Mouse (Mus musculus) MEL (cell line): Measurements from ENCODE around the gene Fam228b. TPM values are rescaled to one million over a fixed set of nuclear protein-coding genes. Genes with fewer than 3 reads are reported as not detected.

Source experiments
- DNase-seq: peaks from one replicate; pipeline ENCODE4 v3.0.0; 2011; ENCODE audit warnings: low read depth, low spot score
- H3K27ac ChIP-seq: 2 replicates; pipeline ENCODE4 v1.5.1; 2012; ENCODE audit warnings: low read depth, mild to moderate bottlenecking, control low read depth, low read length, moderate library complexity; ENCODE audit not compliant: control insufficient read depth
- H3K27me3 ChIP-seq, 2 experiments: fragments of 150-350 bp in 1 of 2; sonication (generic) in 1 of 2; 2 replicates each; pipeline ENCODE4 v1.6.1; 2012; ENCODE audit warnings: low read length in 2 of 2, mild to moderate bottlenecking in 2 of 2, improper control_type of control experiment in 1 of 2, moderate library complexity in 1 of 2; ENCODE audit not compliant: insufficient read depth in 2 of 2, control insufficient read depth in 1 of 2
- H3K36me3 ChIP-seq, 2 experiments: 2 replicates each; pipeline ENCODE4 v1.6.1; 2012 to 2014; ENCODE audit warnings: low read length in 2 of 2, improper control_type of control experiment in 1 of 2, inconsistent platforms in 1 of 2, mild to moderate bottlenecking in 1 of 2; ENCODE audit not compliant: insufficient read depth in 2 of 2, control insufficient read depth in 1 of 2
- H3K4me1 ChIP-seq, 2 experiments: fragments of 150-350 bp in 1 of 2; sonication (generic) in 1 of 2; 2 replicates each; pipeline ENCODE4 v1.6.1; 2012; ENCODE audit warnings: low read length in 2 of 2, improper control_type of control experiment in 1 of 2, mild to moderate bottlenecking in 1 of 2; ENCODE audit not compliant: insufficient read depth in 2 of 2, control insufficient read depth in 1 of 2
- H3K4me3 ChIP-seq, 2 experiments: fragments of 150-350 bp in 1 of 2; sonication (generic) in 1 of 2; 2 replicates each; pipeline ENCODE4 v1.5.1; 2012; ENCODE audit warnings: low read depth in 2 of 2, low read length in 2 of 2, mild to moderate bottlenecking in 2 of 2, moderate library complexity in 2 of 2, control low read depth in 1 of 2, improper control_type of control experiment in 1 of 2; ENCODE audit not compliant: control insufficient read depth in 1 of 2, insufficient read depth in 1 of 2
- H3K79me2 ChIP-seq: 2 replicates; pipeline ENCODE4 v1.6.1; 2012; ENCODE audit warnings: mild to moderate bottlenecking, low read length, moderate library complexity; ENCODE audit not compliant: control insufficient read depth, poor library complexity, insufficient read depth
- H3K9ac ChIP-seq: 2 replicates; pipeline ENCODE4 v1.6.1; 2012; ENCODE audit warnings: low read depth, mild to moderate bottlenecking, control low read depth, low read length, moderate library complexity; ENCODE audit not compliant: control insufficient read depth, poor library complexity, severe bottlenecking
- H3K9me3 ChIP-seq: fragments of 150-350 bp; sonication (generic); replicated peaks from 2 replicates; pipeline ENCODE4 v1.6.1; 2012; ENCODE audit warnings: mild to moderate bottlenecking, low read length, improper control_type of control experiment, moderate library complexity; ENCODE audit not compliant: insufficient read depth
- BHLHE40 ChIP-seq: IDR thresholded peaks from 2 replicates; pipeline ENCODE4 v1.6.1; 2012; ENCODE audit warnings: low read depth, mild to moderate bottlenecking, inconsistent platforms, low read length, improper control_type of control experiment, borderline replicate concordance
- CHD2 ChIP-seq: IDR thresholded peaks from 2 replicates; pipeline ENCODE4 v1.6.1; 2011; ENCODE audit warnings: low read length, improper control_type of control experiment
- E2F4 ChIP-seq: IDR thresholded peaks from 2 replicates; pipeline ENCODE4 v1.6.1; 2011; ENCODE audit warnings: low read depth, low read length, improper control_type of control experiment, borderline replicate concordance
- ELF1 ChIP-seq: IDR thresholded peaks from 2 replicates; pipeline ENCODE4 v1.6.1; 2014; ENCODE audit warnings: low read depth, mild to moderate bottlenecking, inconsistent platforms, low read length, improper control_type of control experiment, moderate library complexity
- EP300 ChIP-seq, 2 experiments: IDR thresholded peaks; 2 replicates each; pipeline ENCODE4 v1.6.1; 2011; ENCODE audit warnings: improper control_type of control experiment in 2 of 2, low read length in 2 of 2, low read depth in 1 of 2, mild to moderate bottlenecking in 1 of 2
- GATA1 ChIP-seq: IDR thresholded peaks from 2 replicates; pipeline ENCODE4 v1.6.1; 2011; ENCODE audit warnings: low read depth, low read length, improper control_type of control experiment
- HCFC1 ChIP-seq: IDR thresholded peaks from 2 replicates; pipeline ENCODE4 v1.6.1; 2012; ENCODE audit warnings: low read depth, mild to moderate bottlenecking, inconsistent platforms, low read length, improper control_type of control experiment, moderate library complexity
- JUND ChIP-seq: IDR thresholded peaks from 2 replicates; pipeline ENCODE4 v1.6.1; 2011; ENCODE audit warnings: low read depth, mild to moderate bottlenecking, improper control_type of control experiment, low read length
- MAFK ChIP-seq: IDR thresholded peaks from 2 replicates; pipeline ENCODE4 v1.6.1; 2011; ENCODE audit warnings: low read depth, mild to moderate bottlenecking, low read length, improper control_type of control experiment, borderline replicate concordance
- MAZ ChIP-seq: IDR thresholded peaks from 2 replicates; pipeline ENCODE4 v1.6.1; 2012; ENCODE audit warnings: low read depth, mild to moderate bottlenecking, inconsistent platforms, low read length, improper control_type of control experiment
- MEF2A ChIP-seq: IDR thresholded peaks from 2 replicates; pipeline ENCODE4 v1.6.1; 2014; ENCODE audit warnings: low read depth, mild to moderate bottlenecking, inconsistent platforms, low read length, improper control_type of control experiment; ENCODE audit not compliant: poor library complexity, insufficient replicate concordance, severe bottlenecking; ENCODE audit errors: extremely low read depth
- MXI1 ChIP-seq: IDR thresholded peaks from 2 replicates; pipeline ENCODE4 v1.6.1; 2011; ENCODE audit warnings: mild to moderate bottlenecking, low read depth, low read length, improper control_type of control experiment
- MYB ChIP-seq: IDR thresholded peaks from 2 replicates; pipeline ENCODE4 v1.6.1; 2011; ENCODE audit warnings: mild to moderate bottlenecking, low read depth, low read length, improper control_type of control experiment
- MYC ChIP-seq: IDR thresholded peaks from 2 replicates; pipeline ENCODE4 v1.6.1; 2011; ENCODE audit warnings: low read depth, mild to moderate bottlenecking, low read length, improper control_type of control experiment, moderate library complexity
- NELFE ChIP-seq: IDR thresholded peaks from 2 replicates; pipeline ENCODE4 v1.6.1; 2011; ENCODE audit warnings: low read depth, low read length, improper control_type of control experiment
- POLR2AphosphoS2 ChIP-seq: IDR thresholded peaks from 2 replicates; pipeline ENCODE4 v1.6.1; 2011; ENCODE audit warnings: low read length, improper control_type of control experiment
- POLR2AphosphoS5 ChIP-seq: IDR thresholded peaks from 2 replicates; pipeline ENCODE4 v1.6.1; 2012; ENCODE audit warnings: low read depth, borderline replicate concordance, mild to moderate bottlenecking, inconsistent platforms, low read length, moderate library complexity, mixed read lengths
- SIN3A ChIP-seq: IDR thresholded peaks from 2 replicates; pipeline ENCODE4 v1.6.1; 2012; ENCODE audit warnings: low read length, improper control_type of control experiment, inconsistent platforms
- SMC3 ChIP-seq: IDR thresholded peaks from 2 replicates; pipeline ENCODE4 v1.6.1; 2011; ENCODE audit warnings: low read depth, low read length, improper control_type of control experiment
- TBP ChIP-seq: IDR thresholded peaks from 2 replicates; pipeline ENCODE4 v1.8.0; 2011; ENCODE audit warnings: low read depth, low read length, improper control_type of control experiment
- USF2 ChIP-seq, 2 experiments: IDR thresholded peaks; 2 replicates each; pipeline ENCODE4 v1.6.1; 2011 to 2012; ENCODE audit warnings: improper control_type of control experiment in 2 of 2, low read length in 2 of 2, borderline replicate concordance in 1 of 2, inconsistent platforms in 1 of 2, low read depth in 1 of 2, mild to moderate bottlenecking in 1 of 2; ENCODE audit not compliant: insufficient read depth in 1 of 2
- ZNF384 ChIP-seq: IDR thresholded peaks from 2 replicates; pipeline ENCODE4 v1.6.1; 2012; ENCODE audit warnings: low read depth, mild to moderate bottlenecking, inconsistent platforms, low read length, improper control_type of control experiment
- polyA plus RNA-seq, 2 experiments: library from polyadenylated mRNA; stranded (reverse) in 1 of 2; unstranded in 1 of 2; fragments of >175 nt in 1 of 2; fragments of >200 nt in 1 of 2; gene quantifications; 2 replicates each; pipeline versions ENCODE4 v1.2.1 to v1.2.4; 2012; ENCODE audit warnings: low replicate concordance in 2 of 2, low read depth in 1 of 2; ENCODE audit not compliant: insufficient read length in 2 of 2, insufficient read depth in 1 of 2, missing spikeins in 1 of 2
- total RNA-seq: library from RNA; depleted of rRNA; stranded (reverse); fragments of 300-350 nt; gene quantifications from 2 replicates; pipeline ENCODE4 v1.2.3, GENCODE M21; 2012

The Fam228b gene
- total and polyA plus RNA-seq, 3 experiments: 4.0 to 5.3 TPM; not detected in 1

DNA sequence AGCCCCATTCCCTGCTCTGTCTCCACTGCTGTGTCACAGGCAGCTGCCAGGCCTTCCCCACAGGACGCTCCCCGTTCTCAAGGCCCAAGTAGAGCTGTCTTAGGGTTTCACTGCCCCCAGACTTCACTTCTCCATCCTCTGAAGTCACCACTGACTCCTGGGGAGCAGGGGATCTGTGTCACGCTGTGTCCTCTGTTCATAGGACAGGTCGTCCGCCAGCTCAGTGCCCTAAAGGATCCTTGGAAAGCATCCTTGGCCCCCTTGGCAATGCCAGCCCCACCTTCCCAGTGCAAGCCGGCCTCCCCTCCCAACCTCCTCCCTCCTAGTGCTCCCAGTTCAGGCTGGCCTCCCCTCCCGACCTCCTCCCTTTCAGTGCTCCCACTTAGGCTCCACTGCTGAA lies 59.1 kb downstream of the Fam228b start:
- no peak for DNase-seq
- no peak for TF ChIP-seq SIN3A
- TF ChIP-seq POLR2AphosphoS5: no peak
- no peak for TF ChIP-seq MXI1
- no peak for TF ChIP-seq BHLHE40
- TF ChIP-seq ELF1: no peak
- TF ChIP-seq NELFE: no peak
- TF ChIP-seq, all 39 proteins: peak for 0
- no peaks in the 10 kb centered on the region for H3K4me1 ChIP-seq
- peaks cover 0 to 2% of the 10 kb centered on the region in 2 experiments; a peak in 1 of 4 replicates for H3K36me3 ChIP-seq
- no peaks in the 10 kb centered on the region for H3K79me2 ChIP-seq
- no peak overlapping the region for H3K9ac ChIP-seq
- H3K4me3 ChIP-seq: no peak overlapping the region
- no peaks in the 10 kb centered on the region for H3K9me3 ChIP-seq
- no peak overlapping the region for H3K27ac ChIP-seq
- no peaks in the 10 kb centered on the region for H3K27me3 ChIP-seq

GRCm38 (mm10) chr12:4708881-4709604 lies 60.0 kb downstream of the Fam228b start:
- no peak for DNase-seq
- Histone ChIP-seq H3K4me1 (no peaks in the 10 kb centered on the region), H3K9me3 (no peaks in the 10 kb centered on the region), H3K27ac (no peak overlapping the region), H3K79me2 (no peaks in the 10 kb centered on the region), H3K4me3 (no peak overlapping the region), H3K27me3 (no peaks in the 10 kb centered on the region), H3K36me3 (peaks cover 0 to 2% of the 10 kb centered on the region in 2 experiments; a peak in 1 of 4 replicates), H3K9ac (no peak overlapping the region)
- TF ChIP-seq MAZ (no peak), MAFK (no peak), MYB (no peak), E2F4 (no peak), EP300 (IDR thresholded peaks at IDR 0.05; ENCODE audit: low read depth in 1 of 2, low read length in 2 of 2) (no peak), SIN3A (no peak), TBP (no peak), SMC3 (no peak), NELFE (no peak), USF2 (IDR thresholded peaks at IDR 0.05; ENCODE audit: borderline replicate concordance in 1 of 2, insufficient read depth in 1 of 2, low read depth in 1 of 2, low read length in 2 of 2) (no peak), MEF2A (no peak), JUND (no peak), POLR2AphosphoS2 (no peak), MXI1 (no peak), BHLHE40 (no peak), MYC (no peak), GATA1 (no peak), ZNF384 (no peak), HCFC1 (no peak), CHD2 (no peak)
